Mouse (Mus musculus) heart, embryonic 16.5 days (tissue): ENCODE measurements around the gene Cstf1. TPM values are rescaled to one million over a fixed set of nuclear protein-coding genes. Genes with fewer than 3 reads are reported as not detected.

Experiments used
- ATAC-seq: fragments of 200-750 bp; cut with Nextera tagmentation; replicated peaks from 2 replicates; pipeline ENCODE4 v1.8.0; 2017; ENCODE audit warnings: moderate number of reproducible peaks; ENCODE audit not compliant: insufficient read depth, low FRiP score; ENCODE audit errors: extremely low read depth
- H3K27ac ChIP-seq: fragments of 300-500 bp; sonication (generic); 2 replicates; pipeline ENCODE4 v1.5.1; 2014; ENCODE audit warnings: mild to moderate bottlenecking, low read length, control low read depth, moderate library complexity
- H3K27me3 ChIP-seq: fragments of 300-500 bp; sonication (generic); 2 replicates; pipeline ENCODE4 v1.6.1; 2014; ENCODE audit warnings: low read length, mixed read lengths; ENCODE audit not compliant: control insufficient read depth, insufficient read depth
- H3K36me3 ChIP-seq: fragments of 300-500 bp; sonication (generic); 2 replicates; pipeline ENCODE4 v1.6.1; 2014; ENCODE audit not compliant: control insufficient read depth, insufficient read depth
- H3K4me1 ChIP-seq: fragments of 300-500 bp; sonication (generic); 2 replicates; pipeline ENCODE4 v1.6.1; 2014; ENCODE audit warnings: low read length, mixed read lengths; ENCODE audit not compliant: control insufficient read depth, insufficient read depth
- H3K4me2 ChIP-seq: fragments of 300-500 bp; sonication (generic); 2 replicates; pipeline ENCODE4 v1.6.1; 2014; ENCODE audit warnings: low read depth, mild to moderate bottlenecking, control low read depth, low read length
- H3K4me3 ChIP-seq: fragments of 300-500 bp; sonication (generic); 2 replicates; pipeline ENCODE4 v1.5.1; 2014; ENCODE audit warnings: mild to moderate bottlenecking, control low read depth, low read length
- H3K9ac ChIP-seq: fragments of 300-500 bp; sonication (generic); 2 replicates; pipeline ENCODE4 v1.6.1; 2014; ENCODE audit warnings: low read length, control low read depth
- H3K9me3 ChIP-seq: fragments of 300-500 bp; sonication (generic); replicated peaks from 2 replicates; pipeline ENCODE4 v1.6.1; 2016; ENCODE audit warnings: low read length; ENCODE audit not compliant: control insufficient read depth
- WGBS: fragments of 180-500 bp; shearing (Covaris S2); extraction: QIAGEN DNeasy Blood & Tissue Kit; methylation state at CpG from one replicate; pipeline ENCODE4 v1.1.7; 2014; 5-methylcytosine and 5-hydroxymethylcytosine counted together
- polyA plus RNA-seq: library from polyadenylated mRNA; unstranded; fragments of >200 nt; fragmentation: Nextera tagmentation; extraction: Ambion mirVana; gene quantifications from 2 replicates; pipeline ENCODE4 v1.2.1, GENCODE M21; 2015

Gene Cstf1
- polyA plus RNA-seq, 1 experiment from 2014 or later, result 32.2 TPM

DNA sequence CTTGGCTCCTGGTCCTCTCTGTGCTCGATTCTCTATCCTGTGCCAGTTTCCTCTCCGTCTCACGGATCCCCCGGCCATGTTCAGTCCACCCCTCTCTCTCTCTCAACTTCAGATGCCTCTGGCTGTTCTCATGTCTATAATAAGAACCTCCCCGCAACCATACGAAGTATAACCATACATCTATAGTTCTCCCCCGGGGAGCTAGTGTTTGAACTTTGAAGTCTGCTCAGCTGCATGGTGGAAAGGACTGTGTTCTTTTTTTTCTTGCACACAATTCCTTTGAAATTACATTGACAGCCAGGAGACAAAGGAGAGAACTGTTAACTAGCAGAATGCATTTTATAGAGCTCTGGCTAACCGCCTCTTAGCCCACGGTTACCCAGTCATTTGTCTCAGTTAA lies 15.7 kb upstream of the Cstf1 start:
- no peak for ATAC-seq
- Histone ChIP-seq H3K9ac (no peak overlapping the region), H3K27me3 (no peaks in the 10 kb centered on the region), H3K4me1 (no peaks in the 10 kb centered on the region; the same call in 1 of the 2 replicates), H3K27ac (no peak overlapping the region), H3K4me3 (no peak overlapping the region), H3K36me3 (peaks cover 49% of the 10 kb centered on the region), H3K4me2 (no peak overlapping the region), H3K9me3 (no peaks in the 10 kb centered on the region)
- WGBS, result 83% methylated on average over 9 of the region's 9 CpGs

DNA sequence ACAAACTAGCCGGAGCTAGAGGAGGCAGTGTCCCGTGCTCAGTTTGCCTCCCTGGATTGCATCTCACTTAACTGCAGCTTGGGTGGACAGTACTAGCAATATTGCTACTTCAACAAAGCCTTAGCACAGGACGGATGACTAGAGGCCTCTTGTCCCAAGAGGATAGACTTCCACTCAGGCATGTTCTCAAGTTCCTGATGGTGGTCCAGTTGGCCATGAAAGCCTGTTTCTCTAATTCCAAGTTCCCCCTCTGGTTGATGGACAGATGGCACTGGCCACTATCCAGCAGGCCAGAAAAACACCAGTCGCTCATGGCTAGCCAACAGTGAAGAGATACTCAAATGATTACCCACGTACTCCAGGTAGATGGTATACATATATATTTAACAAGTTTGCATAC lies 14.6 kb upstream of the Cstf1 start:
- Histone ChIP-seq H3K4me1 (no peaks in the 10 kb centered on the region; the same call in 1 of the 2 replicates), H3K9me3 (no peaks in the 10 kb centered on the region), H3K4me2 (no peak overlapping the region), H3K27me3 (no peaks in the 10 kb centered on the region), H3K27ac (no peak overlapping the region), H3K36me3 (peaks cover 49% of the 10 kb centered on the region), H3K4me3 (no peak overlapping the region), H3K9ac (no peak overlapping the region)
- no peak for ATAC-seq
- WGBS, result 85% methylated on average over 5 of the region's 5 CpGs

- ATAC-seq, result no peak
- no peak overlapping the region for H3K9ac ChIP-seq
- WGBS, result 82% methylated on average over 7 of the region's 7 CpGs
- H3K9me3 ChIP-seq, result no peaks in the 10 kb centered on the region
- H3K27me3 ChIP-seq, result no peaks in the 10 kb centered on the region
- no peak overlapping the region for H3K4me3 ChIP-seq
- H3K4me1 ChIP-seq, result peaks cover 5% of the 10 kb centered on the region; the same call in 1 of the 2 replicates
- H3K4me2 ChIP-seq, result no peak overlapping the region
- H3K36me3 ChIP-seq, result peaks cover 69% of the 10 kb centered on the region
- no peak overlapping the region for H3K27ac ChIP-seq
These were observed 7.3 kb upstream of the Cstf1 start for GRCm38 (mm10) chr2:172363176-172363575.

- ATAC-seq, result no peak
- Histone ChIP-seq H3K9ac (peak overlapping the region; percentile 97), H3K4me3 (peak overlapping the region; percentile 87), H3K27ac (peak overlapping the region; percentile 91), H3K36me3 (peaks cover 45% of the 10 kb centered on the region), H3K27me3 (no peaks in the 10 kb centered on the region), H3K4me1 (peaks cover 26% of the 10 kb centered on the region), H3K9me3 (no peaks in the 10 kb centered on the region), H3K4me2 (peak overlapping the region; percentile 73)
- WGBS, result 1% methylated on average over 11 of the region's 11 CpGs
These were observed 777 bp downstream of the Cstf1 start for GRCm38 (mm10) chr2:172371258-172371657.

DNA sequence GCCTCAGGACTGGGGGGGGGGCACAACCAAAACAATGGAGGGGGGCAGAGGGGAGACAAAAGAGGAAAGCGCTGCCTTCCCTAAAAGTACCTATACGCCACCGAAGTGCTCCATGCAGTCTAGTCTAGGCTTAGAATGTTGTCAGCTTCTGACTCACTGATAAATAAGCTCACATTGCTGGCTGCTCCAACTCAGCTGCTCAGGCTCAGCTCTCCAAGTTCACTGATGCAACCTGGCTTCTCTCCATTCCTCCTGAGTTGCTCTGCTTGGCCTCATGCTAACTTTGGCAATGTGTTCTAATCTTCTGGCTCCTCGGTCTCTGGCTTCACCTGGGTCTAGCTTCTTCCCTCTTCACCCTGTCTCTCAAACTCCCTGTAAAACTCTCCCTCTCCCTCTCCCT lies 6.1 kb downstream of the Cstf1 start:
- no peak for ATAC-seq
- H3K4me2 ChIP-seq, result no peak overlapping the region
- H3K27me3 ChIP-seq, result no peaks in the 10 kb centered on the region
- WGBS, result 85% methylated on average over 4 of the region's 4 CpGs
- H3K9ac ChIP-seq, result no peak overlapping the region
- H3K4me3 ChIP-seq, result no peak overlapping the region
- H3K36me3 ChIP-seq, result peaks cover 78% of the 10 kb centered on the region
- H3K9me3 ChIP-seq, result no peaks in the 10 kb centered on the region
- H3K4me1 ChIP-seq, result peaks cover 6% of the 10 kb centered on the region
- no peak overlapping the region for H3K27ac ChIP-seq

DNA sequence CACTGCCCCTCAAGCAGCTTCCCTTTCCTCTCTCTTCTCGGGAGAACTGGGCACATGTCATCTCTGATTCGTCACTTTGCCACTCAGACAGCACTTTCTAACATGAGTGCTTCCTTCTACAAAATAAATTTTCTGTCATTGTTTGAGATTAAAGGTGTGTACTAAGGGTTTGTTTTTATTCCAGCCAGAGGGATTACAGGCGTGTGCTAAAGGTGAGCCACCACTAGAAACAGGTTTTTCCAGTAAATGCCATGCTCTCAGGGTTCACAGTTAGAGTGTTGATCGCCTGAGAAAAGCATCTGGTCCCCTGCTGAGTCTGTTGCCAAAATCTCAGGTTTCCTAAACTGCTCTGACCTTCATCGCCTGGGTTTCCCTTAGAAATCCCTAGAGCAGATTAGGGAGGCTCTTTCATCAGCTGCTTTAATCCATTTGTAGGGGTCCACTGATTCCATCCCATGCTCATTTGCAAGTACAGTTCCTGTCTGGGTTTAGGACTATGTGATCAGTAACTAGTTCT lies 6.6 kb downstream of the Cstf1 start:
- Histone ChIP-seq H3K36me3 (peaks cover 83% of the 10 kb centered on the region), H3K9me3 (no peaks in the 10 kb centered on the region), H3K27me3 (no peaks in the 10 kb centered on the region), H3K4me3 (no peak overlapping the region), H3K27ac (no peak overlapping the region), H3K4me1 (peaks cover 1% of the 10 kb centered on the region), H3K9ac (no peak overlapping the region), H3K4me2 (no peak overlapping the region)
- WGBS, result 54% methylated on average over 5 of the region's 5 CpGs
- no peak for ATAC-seq

DNA sequence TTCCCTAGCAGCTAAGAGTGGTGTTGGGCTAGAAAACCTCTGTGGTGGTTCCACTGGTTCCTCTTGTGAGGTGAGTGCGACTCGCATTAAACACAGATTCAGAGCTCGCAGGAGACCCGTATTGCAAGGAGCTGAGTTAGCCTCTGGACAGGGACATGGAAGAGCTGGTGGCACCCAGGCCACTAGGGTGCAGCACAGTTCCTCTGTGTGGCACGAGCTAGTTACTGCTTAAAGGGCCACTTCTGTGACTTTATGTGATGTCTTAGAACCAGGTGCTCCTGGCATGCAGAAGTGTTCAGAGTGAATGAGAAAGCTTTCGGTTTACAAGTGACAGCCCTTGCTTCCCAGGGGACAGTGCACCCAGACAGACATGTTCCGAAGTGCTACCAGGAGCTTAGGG lies 7.9 kb downstream of the Cstf1 start:
- H3K9me3 ChIP-seq, result no peaks in the 10 kb centered on the region
- ATAC-seq, result no peak; the same call in 1 of the 2 replicates
- H3K4me1 ChIP-seq, result no peaks in the 10 kb centered on the region
- no peak overlapping the region for H3K4me3 ChIP-seq
- no peaks in the 10 kb centered on the region for H3K27me3 ChIP-seq
- H3K36me3 ChIP-seq, result peaks cover 81% of the 10 kb centered on the region
- 68% methylated on average over 7 of the region's 7 CpGs for WGBS
- H3K4me2 ChIP-seq, result no peak overlapping the region
- H3K27ac ChIP-seq, result no peak overlapping the region
- H3K9ac ChIP-seq, result no peak overlapping the region

DNA sequence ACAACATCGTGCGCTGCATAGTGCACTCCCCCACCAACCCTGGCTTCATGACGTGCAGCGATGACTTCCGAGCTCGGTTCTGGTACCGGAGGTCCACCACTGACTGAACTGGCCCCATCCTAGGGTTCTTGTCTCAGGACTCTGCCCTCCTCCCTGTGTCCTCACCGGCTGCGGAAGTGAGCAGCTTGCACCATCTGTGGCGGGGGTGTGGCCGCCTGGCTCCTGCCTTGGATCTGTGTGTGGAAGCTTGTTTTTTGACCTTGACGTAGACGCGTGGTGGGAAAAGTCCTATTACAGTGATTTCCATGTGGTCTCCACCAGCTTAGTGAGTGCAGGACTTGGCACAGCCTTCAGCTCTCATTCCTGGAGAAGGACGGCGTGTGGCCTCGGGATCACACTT lies 10.0 kb downstream of the Cstf1 start:
- Histone ChIP-seq H3K27ac (no peak overlapping the region), H3K9ac (no peak overlapping the region), H3K4me3 (no peak overlapping the region), H3K27me3 (no peaks in the 10 kb centered on the region), H3K9me3 (no peaks in the 10 kb centered on the region), H3K4me1 (0 out of 2 replicates have a peak, but pooled peaks cover 2% of the 10 kb centered on the region), H3K36me3 (peaks cover 63% of the 10 kb centered on the region), H3K4me2 (no peak overlapping the region)
- 89% methylated on average over 17 of the region's 17 CpGs for WGBS
- no peak for ATAC-seq

- Histone ChIP-seq H3K9ac (no peak overlapping the region), H3K4me3 (no peak overlapping the region), H3K27me3 (no peaks in the 10 kb centered on the region), H3K9me3 (no peaks in the 10 kb centered on the region), H3K4me2 (no peak overlapping the region), H3K36me3 (peaks cover 55% of the 10 kb centered on the region), H3K4me1 (0 out of 2 replicates have a peak, but pooled peaks cover 2% of the 10 kb centered on the region), H3K27ac (peak overlapping the region; percentile 26; the same call in 1 of the 2 replicates)
- WGBS, result 87% methylated on average over 11 of the region's 11 CpGs
- 0 out of 2 replicates have a peak, but pooled peaks have one; percentile 10 for ATAC-seq
These were observed 10.9 kb downstream of the Cstf1 start for GRCm38 (mm10) chr2:172381341-172381740.
